Mouse (Mus musculus): ENCODE measurements around the gene Ephb4. TPM values are rescaled to one million over a fixed set of nuclear protein-coding genes. Genes with fewer than 3 reads are reported as not detected.

Ephb4 gene
- total RNA-seq, 2 experiments from 2014 or later: 55.6 to 64.8 TPM

GRCm38 (mm10) chr5:137352011-137352975, 2.4 kb downstream of the Ephb4 start:
- peak; percentile 57 to 63 for DNase-seq
- intact Hi-C loops (cut with DNase I): loop anchor here (5.0 kb wide), 1 partner anchor 180 kb away; the partner anchor contains the start of genes Epo and Gnb2

- intact Hi-C loops (cut with DNase I): loop anchor here (5.0 kb wide), 1 partner anchor 178 kb away; the partner anchor contains the start of genes Epo and Gnb2
- no peak for DNase-seq
These were observed 4.2 kb downstream of the Ephb4 start for GRCm38 (mm10) chr5:137354091-137354490.

GRCm38 (mm10) chr5:137358382-137358781, 8.5 kb downstream of the Ephb4 start:
- intact Hi-C loops (cut with DNase I): loop anchor here (1.0 kb wide), 1 partner anchor 24 kb away; no protein-coding TSS in a partner anchor
- no peak for DNase-seq

- intact Hi-C loops (cut with DNase I): no loop called here
- no peak for DNase-seq
These were observed 19.8 kb downstream of the Ephb4 start for GRCm38 (mm10) chr5:137369665-137370064.

- no peak for DNase-seq
- intact Hi-C loops (cut with DNase I): no loop called here
These were observed 23.6 kb downstream of the Ephb4 start for GRCm38 (mm10) chr5:137373371-137373950.

- intact Hi-C loops (cut with DNase I): no loop called here
- DNase-seq: no peak
These were observed 24.7 kb downstream of the Ephb4 start for GRCm38 (mm10) chr5:137374521-137375080.

GRCm38 (mm10) chr5:137375627-137376026, 25.7 kb downstream of the Ephb4 start:
- DNase-seq: peak; percentile 68 to 77
- intact Hi-C loops (cut with DNase I): no loop called here

- no peak for DNase-seq
These were observed 26.3 kb downstream of the Ephb4 start for GRCm38 (mm10) chr5:137376198-137376597.

GRCm38 (mm10) chr5:137376722-137377121, 26.8 kb downstream of the Ephb4 start:
- DNase-seq: no peak
- intact Hi-C loops (cut with DNase I): no loop called here

More at GRCm38 (mm10) chr5:137376198-137376597, 26.3 kb downstream of the Ephb4 start:
- intact Hi-C loops (cut with DNase I): no loop called here

GRCm38 (mm10) chr5:137377176-137377575, 27.3 kb downstream of the Ephb4 start:
- intact Hi-C loops (cut with DNase I): no loop called here
- DNase-seq: peak; percentile 27 to 38

- DNase-seq: no peak
- intact Hi-C loops (cut with DNase I): loop anchor here (1.0 kb wide), 1 partner anchor 43 kb away; no protein-coding TSS in a partner anchor
These were observed 27.7 kb downstream of the Ephb4 start for GRCm38 (mm10) chr5:137377603-137378002.

- intact Hi-C loops (cut with DNase I): loop anchor here (2.0 to 5.0 kb wide), 2 partner anchors 90 to 249 kb away; no protein-coding TSS in a partner anchor
These were observed 31.2 kb downstream of the Ephb4 start for GRCm38 (mm10) chr5:137381152-137381551.

GRCm38 (mm10) chr5:137383441-137383840, 33.5 kb downstream of the Ephb4 start:
- DNase-seq: no peak
- intact Hi-C loops (cut with DNase I): loop anchor here (5.0 kb wide), 1 partner anchor 251 kb away; no protein-coding TSS in a partner anchor

More at GRCm38 (mm10) chr5:137381152-137381551, 31.2 kb downstream of the Ephb4 start:
- peak; percentile 61 to 76 for DNase-seq

- intact Hi-C loops (cut with DNase I): no loop called here
- DNase-seq: no peak
These were observed 36.8 kb downstream of the Ephb4 start for GRCm38 (mm10) chr5:137386712-137387111.

GRCm38 (mm10) chr5:137391641-137392040, 41.7 kb downstream of the Ephb4 start:
- DNase-seq: no peak
- intact Hi-C loops (cut with DNase I): loop anchor here (10.0 kb wide), 1 partner anchor 237 kb away; no protein-coding TSS in a partner anchor

GRCm38 (mm10) chr5:137394456-137394855, 44.5 kb downstream of the Ephb4 start:
- intact Hi-C loops (cut with DNase I): loop anchor here (10.0 kb wide), 1 partner anchor 240 kb away; no protein-coding TSS in a partner anchor
- no peak for DNase-seq

- intact Hi-C loops (cut with DNase I): no loop called here
- no peak for DNase-seq
These were observed 54.2 kb downstream of the Ephb4 start for GRCm38 (mm10) chr5:137404081-137404480.

GRCm38 (mm10) chr5:137409451-137409850, 59.5 kb downstream of the Ephb4 start:
- DNase-seq: no peak
- intact Hi-C loops (cut with DNase I): no loop called here

GRCm38 (mm10) chr5:137410066-137410465, 60.2 kb downstream of the Ephb4 start:
- no peak for DNase-seq
- intact Hi-C loops (cut with DNase I): no loop called here

- DNase-seq: no peak
- intact Hi-C loops (cut with DNase I): no loop called here
These were observed 60.6 kb downstream of the Ephb4 start for GRCm38 (mm10) chr5:137410549-137410948.

- no peak for DNase-seq
- intact Hi-C loops (cut with DNase I): no loop called here
These were observed 61.3 kb downstream of the Ephb4 start for GRCm38 (mm10) chr5:137411235-137411634.

All from heart, postnatal 36 days (tissue).